Mouse (Mus musculus) liver, adult 2 months (tissue): ENCODE measurements around the gene Sptbn2.

Experiments used
- CTCF ChIP-seq: fragments of 200-500 bp; IDR thresholded peaks from 2 replicates; pipeline ENCODE4 v1.5.1; 2011; ENCODE audit warnings: low read depth, low read length, control low read depth
- POLR2A ChIP-seq: fragments of 200-500 bp; IDR thresholded peaks from 2 replicates; pipeline ENCODE4 v1.6.1; 2011; ENCODE audit warnings: low read length, control low read depth; ENCODE audit not compliant: insufficient read depth; ENCODE audit errors: extremely low read depth

DNA sequence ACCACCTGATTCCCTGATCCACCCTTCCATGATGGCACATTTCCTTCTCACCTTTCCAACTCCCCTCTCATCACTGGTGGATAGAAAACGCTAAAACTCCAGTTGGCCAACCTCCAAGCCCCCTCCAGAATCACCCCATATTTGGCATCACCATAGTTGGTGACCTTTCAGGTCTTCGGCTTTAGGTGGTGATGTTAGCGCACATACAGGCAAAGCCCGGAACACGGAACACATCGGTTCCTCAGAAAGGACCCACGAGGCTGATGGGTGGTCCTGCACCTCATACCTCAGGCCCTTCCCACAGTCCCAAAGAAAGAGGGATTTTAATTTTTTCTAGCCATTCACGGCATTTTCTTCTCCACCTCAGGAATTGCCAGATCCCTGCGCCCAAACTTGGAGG lies 13.2 kb upstream of the Sptbn2 start:
- TF ChIP-seq POLR2A (no peak), CTCF (no peak)
